Mouse (Mus musculus) limb, embryonic 15.5 days (tissue): ENCODE data around the gene Cwh43. TPM values are rescaled to one million over a fixed set of nuclear protein-coding genes. Genes with fewer than 3 reads are reported as not detected.

ENCODE experiments used
- ATAC-seq: fragments of 200-750 bp; cut with Nextera tagmentation; 2 replicates; pipeline ENCODE4 v1.8.0; 2017; ENCODE audit warnings: low read depth, moderate TSS enrichment; ENCODE audit not compliant: insufficient number of reproducible peaks, low FRiP score, low TSS enrichment
- H3K27ac ChIP-seq: fragments of 300-500 bp; sonication (generic); 2 replicates; pipeline ENCODE4 v1.5.1; 2015; ENCODE audit warnings: moderate library complexity, mild to moderate bottlenecking, inconsistent platforms
- H3K27me3 ChIP-seq: fragments of 300-500 bp; sonication (generic); 2 replicates; pipeline ENCODE4 v1.6.1; 2015; ENCODE audit warnings: inconsistent platforms
- H3K36me3 ChIP-seq: fragments of 300-500 bp; sonication (generic); 2 replicates; pipeline ENCODE4 v1.6.1; 2015; ENCODE audit warnings: inconsistent platforms
- H3K4me1 ChIP-seq: fragments of 300-500 bp; sonication (generic); 2 replicates; pipeline ENCODE4 v1.6.1; 2015; ENCODE audit warnings: inconsistent platforms
- H3K4me2 ChIP-seq: fragments of 300-500 bp; sonication (generic); 2 replicates; pipeline ENCODE4 v1.6.1; 2015; ENCODE audit warnings: mild to moderate bottlenecking, inconsistent platforms
- H3K4me3 ChIP-seq: fragments of 300-500 bp; sonication (generic); 2 replicates; pipeline ENCODE4 v1.5.1; 2015; ENCODE audit warnings: mild to moderate bottlenecking, inconsistent platforms
- H3K9ac ChIP-seq: fragments of 300-500 bp; sonication (generic); 2 replicates; pipeline ENCODE4 v1.6.1; 2015; ENCODE audit warnings: inconsistent platforms
- H3K9me3 ChIP-seq: fragments of 300-500 bp; sonication (generic); 2 replicates; pipeline ENCODE4 v1.6.1; 2016; ENCODE audit warnings: inconsistent platforms
- WGBS: fragments of 180-500 bp; shearing (Covaris S2); methylation state at CpG from one replicate; pipeline ENCODE4 v1.1.7; 2015; 5-methylcytosine and 5-hydroxymethylcytosine counted together
- polyA plus RNA-seq: library from polyadenylated mRNA; unstranded; fragments of >200 nt; fragmentation: Nextera tagmentation; extraction: Ambion mirVana; gene quantifications from 2 replicates; pipeline ENCODE4 v1.2.1, GENCODE M21; 2015

Gene Cwh43
- polyA plus RNA-seq, 1 experiment from 2014 or later = 8.6 TPM

DNA sequence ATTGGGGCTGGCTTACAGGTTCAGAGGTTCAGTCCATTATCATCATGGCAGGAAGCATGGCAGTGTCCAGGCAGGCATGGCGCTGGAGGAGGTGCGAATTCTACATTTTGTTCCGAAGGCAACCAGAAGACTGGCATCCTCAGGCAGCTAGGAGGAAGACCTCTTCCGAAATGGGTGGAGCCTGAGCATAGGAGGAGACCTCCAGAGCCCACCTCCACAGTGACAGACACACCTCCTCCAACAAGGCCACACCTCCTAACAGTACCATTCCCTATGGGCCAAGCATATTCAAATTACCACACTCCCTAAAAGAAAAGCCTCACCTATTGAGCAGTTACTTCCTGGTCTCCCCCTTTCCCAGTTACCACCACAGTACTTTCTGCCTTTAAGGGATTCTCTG, 3.0 kb upstream of the Cwh43 start:
- Histone ChIP-seq H3K4me2 (no peak overlapping the region), H3K9me3 (no peaks in the 10 kb centered on the region), H3K27ac (no peak overlapping the region), H3K27me3 (peaks cover 35% of the 10 kb centered on the region), H3K36me3 (no peaks in the 10 kb centered on the region), H3K4me1 (peaks cover 16% of the 10 kb centered on the region), H3K4me3 (no peak overlapping the region), H3K9ac (no peak overlapping the region)
- ATAC-seq = no peak
- WGBS = 88% methylated on average over 4 of the region's 4 CpGs

DNA sequence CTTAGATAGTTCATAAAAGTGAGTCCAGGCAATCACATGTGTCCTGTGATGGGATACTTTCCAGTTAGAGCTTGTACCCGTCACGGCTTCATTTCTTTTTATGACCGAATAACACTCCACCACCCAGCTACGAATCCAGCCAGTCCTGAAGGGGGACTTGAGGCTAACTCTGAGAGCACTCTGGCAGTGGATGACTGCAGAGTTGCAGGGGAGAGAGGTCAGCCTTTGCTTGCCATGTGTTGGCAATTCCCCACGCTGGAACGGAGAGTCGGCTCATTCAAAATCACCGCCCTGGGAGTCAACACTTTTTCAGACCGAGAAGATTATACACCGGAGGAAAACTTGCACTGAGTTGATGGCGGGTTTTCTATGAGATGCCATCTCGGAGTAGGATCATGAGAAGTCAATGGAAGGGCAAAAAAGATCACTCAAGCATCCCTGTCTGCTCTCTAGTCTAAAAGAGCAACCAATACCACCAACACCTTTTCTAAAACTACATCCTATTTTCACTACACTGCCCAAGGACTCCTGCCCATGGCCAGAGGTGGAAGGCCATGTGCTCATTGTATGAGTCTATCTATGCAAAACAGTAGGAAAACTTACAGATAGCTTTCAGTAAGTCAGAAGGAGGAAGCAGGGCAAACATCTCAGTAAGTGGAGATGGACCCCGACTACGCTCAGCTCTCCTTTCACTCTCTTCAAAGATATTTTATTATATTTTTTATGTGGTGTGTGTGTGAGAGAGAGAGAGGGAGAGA, 2.4 kb upstream of the Cwh43 start:
- peaks cover 16% of the 10 kb centered on the region for H3K4me1 ChIP-seq
- H3K9me3 ChIP-seq = no peaks in the 10 kb centered on the region
- H3K9ac ChIP-seq = no peak overlapping the region
- H3K4me3 ChIP-seq = no peak overlapping the region
- WGBS = 77% methylated on average over 14 of the region's 14 CpGs
- ATAC-seq = no peak
- H3K4me2 ChIP-seq = no peak overlapping the region
- no peak overlapping the region for H3K27ac ChIP-seq
- no peaks in the 10 kb centered on the region for H3K36me3 ChIP-seq
- H3K27me3 ChIP-seq = peaks cover 35% of the 10 kb centered on the region

DNA sequence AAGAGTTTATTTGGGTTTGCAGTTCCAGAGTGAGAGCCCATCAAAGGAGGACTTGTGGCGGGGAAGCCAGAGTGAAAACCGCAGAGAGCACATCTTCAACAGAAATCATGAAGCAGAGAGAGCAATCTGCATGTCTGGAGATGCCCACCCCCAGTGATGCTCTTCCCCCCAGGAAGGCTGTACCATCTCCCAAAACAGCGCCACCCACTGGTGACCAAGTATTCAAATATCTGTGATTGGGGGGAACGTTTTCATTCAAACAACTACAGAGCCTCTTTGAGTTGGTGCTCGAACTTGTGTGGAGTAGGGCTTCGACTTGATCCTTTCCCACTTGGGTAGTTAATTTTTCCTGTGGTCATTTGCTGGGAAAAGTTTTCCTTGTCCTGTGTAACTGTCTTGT, 1.1 kb upstream of the Cwh43 start:
- Histone ChIP-seq H3K27ac (no peak overlapping the region), H3K4me3 (no peak overlapping the region), H3K4me1 (peaks cover 16% of the 10 kb centered on the region), H3K9me3 (no peaks in the 10 kb centered on the region), H3K36me3 (no peaks in the 10 kb centered on the region), H3K4me2 (no peak overlapping the region), H3K27me3 (peaks cover 35% of the 10 kb centered on the region), H3K9ac (no peak overlapping the region)
- 81% methylated on average over 6 of the region's 6 CpGs for WGBS
- no peak for ATAC-seq

DNA sequence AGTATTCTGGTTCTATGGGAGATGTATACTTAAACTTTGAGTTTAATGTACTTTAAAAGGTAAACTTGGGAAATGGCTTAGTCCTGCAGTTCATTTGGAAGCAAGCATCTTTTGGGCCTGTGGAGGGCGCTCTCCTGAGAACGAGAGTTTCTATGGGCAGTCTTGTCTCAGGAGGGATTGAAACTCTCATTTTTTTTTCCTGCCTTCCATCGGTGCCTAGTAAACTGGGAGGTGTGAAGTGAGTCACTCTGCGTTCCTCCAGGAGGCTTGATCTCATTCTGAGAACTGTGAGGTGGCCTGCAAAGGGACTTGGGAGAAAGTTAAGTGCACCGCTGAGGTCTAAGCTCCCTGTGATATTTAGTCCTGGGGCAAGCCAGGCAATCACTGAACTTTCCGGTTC, 986 bp downstream of the Cwh43 start:
- peaks cover 14% of the 10 kb centered on the region for H3K4me1 ChIP-seq
- WGBS = 15% methylated on average over 6 of the region's 6 CpGs
- peaks cover 35% of the 10 kb centered on the region for H3K27me3 ChIP-seq
- no peak overlapping the region for H3K27ac ChIP-seq
- ATAC-seq = no peak
- H3K4me2 ChIP-seq = no peak overlapping the region; the same call in 1 of the 2 replicates
- no peak overlapping the region for H3K9ac ChIP-seq
- H3K9me3 ChIP-seq = no peaks in the 10 kb centered on the region
- H3K36me3 ChIP-seq = no peaks in the 10 kb centered on the region
- no peak overlapping the region for H3K4me3 ChIP-seq

DNA sequence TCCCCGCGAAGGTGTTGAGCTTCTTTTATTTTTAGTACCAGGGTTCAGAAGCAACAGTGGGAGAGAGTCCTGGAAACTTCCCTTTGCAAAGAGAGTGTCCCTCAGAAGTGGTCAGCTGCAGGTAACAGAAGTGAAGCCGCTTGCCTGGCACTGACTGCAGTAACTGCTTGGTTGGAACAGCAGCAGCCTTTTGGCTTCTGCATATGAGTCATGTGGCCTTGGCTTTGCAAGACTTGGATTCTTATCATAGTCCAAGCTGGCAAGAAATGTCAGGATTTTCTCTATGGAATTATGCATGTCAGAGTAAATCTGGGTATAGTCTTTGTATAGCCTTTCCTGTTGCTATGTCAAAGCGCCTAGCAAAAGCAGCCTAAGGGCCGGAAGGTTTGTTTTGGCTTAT, 4.1 kb downstream of the Cwh43 start:
- H3K4me3 ChIP-seq = no peak overlapping the region
- peaks cover 14% of the 10 kb centered on the region for H3K4me1 ChIP-seq
- no peak overlapping the region for H3K9ac ChIP-seq
- no peak overlapping the region for H3K27ac ChIP-seq
- ATAC-seq = no peak
- no peaks in the 10 kb centered on the region for H3K9me3 ChIP-seq
- peaks cover 26% of the 10 kb centered on the region for H3K27me3 ChIP-seq
- no peak overlapping the region for H3K4me2 ChIP-seq
- no peaks in the 10 kb centered on the region for H3K36me3 ChIP-seq
- 71% methylated on average over 5 of the region's 5 CpGs for WGBS

DNA sequence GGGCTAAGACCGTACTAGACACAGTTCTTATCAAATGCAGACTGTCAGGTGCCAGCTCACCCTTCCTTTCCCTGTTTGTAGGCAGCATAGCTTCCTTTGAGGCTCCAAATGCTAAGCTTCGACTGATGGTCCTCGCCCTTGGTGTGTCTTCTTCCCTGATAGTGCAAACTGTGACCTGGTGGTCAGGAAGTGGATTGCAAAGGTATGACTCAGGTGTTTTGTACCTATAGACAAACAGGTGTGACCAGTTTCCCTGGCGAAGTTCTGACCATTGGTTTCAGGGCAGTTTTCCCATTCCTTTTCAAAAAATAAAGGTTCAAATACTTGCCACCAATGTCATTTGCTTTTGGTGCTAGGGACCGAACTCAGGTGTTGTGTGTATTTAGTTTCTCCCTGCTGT, 5.9 kb downstream of the Cwh43 start:
- Histone ChIP-seq H3K36me3 (no peaks in the 10 kb centered on the region), H3K9ac (no peak overlapping the region), H3K27ac (no peak overlapping the region), H3K4me2 (no peak overlapping the region), H3K4me1 (0 out of 2 replicates have a peak, but pooled peaks cover 2% of the 10 kb centered on the region), H3K27me3 (peaks cover 9% of the 10 kb centered on the region; the same call in 1 of the 2 replicates), H3K9me3 (no peaks in the 10 kb centered on the region), H3K4me3 (no peak overlapping the region)
- 85% methylated on average over 5 of the region's 5 CpGs for WGBS
- ATAC-seq = no peak

DNA sequence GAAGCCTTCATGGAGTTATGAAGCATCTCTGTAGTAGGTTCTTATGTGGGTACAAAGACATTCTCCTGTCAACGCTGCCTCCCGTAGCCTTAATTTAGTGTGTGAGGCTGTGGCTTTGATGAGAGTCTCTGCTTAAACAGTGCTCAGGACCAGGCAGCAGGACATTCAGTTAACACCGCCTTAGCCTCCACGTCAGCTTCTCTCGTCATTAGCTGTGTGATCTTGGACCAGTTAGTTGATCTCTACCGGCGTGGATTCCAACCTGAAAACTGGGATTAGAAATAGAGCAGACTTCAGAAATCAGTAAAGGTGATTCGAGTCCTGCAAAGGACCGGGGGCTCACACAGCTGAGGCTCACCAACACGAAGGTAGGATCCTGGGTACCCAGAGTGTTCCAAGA, 8.3 kb downstream of the Cwh43 start:
- ATAC-seq = no peak
- Histone ChIP-seq H3K27me3 (no peaks in the 10 kb centered on the region), H3K4me2 (no peak overlapping the region), H3K9me3 (no peaks in the 10 kb centered on the region), H3K9ac (no peak overlapping the region), H3K27ac (no peak overlapping the region), H3K36me3 (no peaks in the 10 kb centered on the region), H3K4me1 (no peaks in the 10 kb centered on the region), H3K4me3 (no peak overlapping the region)
- WGBS = 76% methylated on average over 10 of the region's 10 CpGs

DNA sequence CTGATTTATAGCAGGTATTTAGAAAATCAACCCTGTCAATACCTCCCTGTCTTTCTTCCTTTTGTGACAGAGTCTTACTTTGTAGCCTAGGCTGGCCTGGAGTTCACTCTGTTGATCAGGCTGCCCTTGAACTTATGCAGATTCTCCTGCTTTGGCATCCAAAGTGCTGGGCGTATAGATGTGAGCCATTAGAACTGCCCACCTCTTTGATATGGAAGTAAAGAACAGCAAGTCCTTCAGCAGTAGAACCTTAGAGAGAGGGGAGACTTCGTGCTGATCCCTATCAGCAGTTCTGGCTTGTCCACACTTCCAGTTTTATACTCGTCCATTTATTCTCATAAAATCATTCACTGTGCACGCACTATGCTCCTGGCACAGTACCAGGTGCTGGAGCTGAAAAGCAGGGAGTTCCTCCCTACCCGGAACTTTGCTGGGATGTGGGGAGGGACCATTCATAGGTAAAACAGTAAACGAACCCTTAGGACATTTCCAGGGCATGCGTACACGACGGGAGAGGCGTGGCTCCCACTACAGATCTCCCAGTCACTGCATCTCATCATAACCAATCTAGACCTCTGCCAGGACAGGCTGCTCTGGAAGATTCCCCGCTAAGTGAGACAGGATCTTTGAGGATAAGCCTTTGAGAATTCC, 13.3 kb downstream of the Cwh43 start:
- H3K9ac ChIP-seq = no peak overlapping the region
- H3K9me3 ChIP-seq = no peaks in the 10 kb centered on the region
- no peaks in the 10 kb centered on the region for H3K27me3 ChIP-seq
- H3K4me1 ChIP-seq = no peaks in the 10 kb centered on the region
- no peaks in the 10 kb centered on the region for H3K36me3 ChIP-seq
- 49% methylated on average over 11 of the region's 11 CpGs for WGBS
- no peak overlapping the region for H3K27ac ChIP-seq
- no peak overlapping the region for H3K4me2 ChIP-seq
- ATAC-seq = no peak
- no peak overlapping the region for H3K4me3 ChIP-seq

DNA sequence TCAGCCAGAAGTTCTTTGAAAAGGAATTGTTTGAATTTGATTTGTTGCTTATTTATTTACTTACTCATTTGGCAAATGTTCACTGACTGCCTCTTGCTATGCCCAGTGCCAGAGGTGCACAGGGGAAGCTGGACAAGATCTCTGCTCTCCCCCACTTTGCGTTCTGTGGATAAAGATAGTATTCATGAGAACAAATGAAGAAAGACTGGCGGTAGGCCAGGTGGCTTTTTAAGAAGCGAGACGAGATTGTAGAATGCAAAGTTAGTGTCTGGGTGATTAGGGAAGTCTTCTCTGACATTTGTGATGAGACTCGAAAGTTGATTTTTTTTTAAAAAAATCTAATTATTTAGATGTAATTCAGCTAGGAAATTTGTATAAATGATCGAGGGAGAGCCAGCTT, 20.9 kb downstream of the Cwh43 start:
- no peaks in the 10 kb centered on the region for H3K9me3 ChIP-seq
- no peak overlapping the region for H3K9ac ChIP-seq
- WGBS = 79% methylated on average over 6 of the region's 6 CpGs
- ATAC-seq = no peak
- H3K36me3 ChIP-seq = no peaks in the 10 kb centered on the region
- H3K4me3 ChIP-seq = no peak overlapping the region
- H3K4me2 ChIP-seq = no peak overlapping the region
- H3K27me3 ChIP-seq = no peaks in the 10 kb centered on the region
- H3K4me1 ChIP-seq = no peaks in the 10 kb centered on the region
- no peak overlapping the region for H3K27ac ChIP-seq

DNA sequence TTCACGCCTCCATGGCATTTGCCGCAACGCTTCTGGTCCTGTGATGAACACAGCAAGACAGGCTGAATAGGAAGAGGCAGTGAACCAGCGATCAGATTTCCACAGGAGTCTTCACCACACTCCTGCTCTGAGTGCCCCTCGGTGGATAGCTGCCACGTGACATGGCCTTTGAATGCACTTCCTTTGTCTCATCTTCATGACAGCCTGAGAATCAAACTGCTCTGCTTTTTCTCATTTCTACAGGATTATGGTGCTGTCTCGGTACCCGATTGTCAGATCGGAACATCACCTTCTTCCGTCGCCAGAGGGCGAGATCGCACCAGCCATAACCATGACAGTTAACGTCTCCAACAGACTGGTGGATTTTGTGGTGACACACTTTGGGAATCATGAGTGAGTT, 25.7 kb downstream of the Cwh43 start:
- H3K4me2 ChIP-seq = no peak overlapping the region
- H3K4me1 ChIP-seq = no peaks in the 10 kb centered on the region
- no peak for ATAC-seq
- no peak overlapping the region for H3K4me3 ChIP-seq
- H3K27ac ChIP-seq = no peak overlapping the region
- no peaks in the 10 kb centered on the region for H3K9me3 ChIP-seq
- H3K27me3 ChIP-seq = no peaks in the 10 kb centered on the region
- H3K9ac ChIP-seq = no peak overlapping the region
- no peaks in the 10 kb centered on the region for H3K36me3 ChIP-seq
- 21% methylated on average over 14 of the region's 14 CpGs for WGBS

DNA sequence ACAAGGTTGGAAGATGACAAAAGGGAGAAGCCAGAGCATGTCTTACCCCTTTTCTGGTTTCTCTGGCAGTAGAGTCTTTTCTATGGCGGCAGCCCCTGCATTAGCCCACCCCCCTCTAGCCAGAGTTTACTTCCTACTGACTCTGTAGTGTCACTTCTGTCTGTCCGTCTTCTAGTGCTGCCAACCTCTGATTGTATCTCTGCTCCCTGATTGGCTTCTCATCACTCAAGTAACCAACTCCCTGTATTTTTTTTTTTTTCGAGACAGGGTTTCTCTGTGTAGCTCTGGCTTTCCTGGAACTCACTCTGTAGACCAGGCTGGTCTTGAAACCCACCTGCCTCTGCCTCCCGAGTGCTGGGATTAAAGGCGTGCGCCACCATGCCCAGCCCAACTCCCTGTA, 26.9 kb downstream of the Cwh43 start:
- Histone ChIP-seq H3K27ac (no peak overlapping the region), H3K27me3 (no peaks in the 10 kb centered on the region), H3K9ac (no peak overlapping the region), H3K36me3 (no peaks in the 10 kb centered on the region), H3K9me3 (no peaks in the 10 kb centered on the region), H3K4me1 (no peaks in the 10 kb centered on the region), H3K4me2 (no peak overlapping the region), H3K4me3 (no peak overlapping the region)
- 80% methylated on average over 6 of the region's 6 CpGs for WGBS
- no peak for ATAC-seq

DNA sequence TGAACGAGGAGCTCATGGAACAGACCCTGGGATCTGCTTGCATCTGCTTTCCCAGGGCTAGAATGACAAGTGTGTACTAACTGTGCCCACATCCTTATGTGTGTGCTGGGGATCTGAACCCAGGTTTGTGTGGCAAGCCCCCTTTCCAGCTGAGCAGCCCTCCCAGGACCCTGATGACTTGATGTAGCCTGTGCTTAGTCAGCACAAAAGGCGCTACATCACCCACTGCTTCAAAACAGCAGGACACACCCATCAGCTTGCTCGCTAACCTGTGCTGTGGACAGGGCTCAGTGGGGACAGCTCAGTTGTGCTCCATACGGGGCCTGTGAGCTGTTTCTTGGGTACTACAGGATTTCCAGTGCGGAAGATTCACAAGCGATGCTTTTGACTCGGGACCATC, 28.9 kb downstream of the Cwh43 start:
- no peaks in the 10 kb centered on the region for H3K27me3 ChIP-seq
- no peak overlapping the region for H3K9ac ChIP-seq
- no peak overlapping the region for H3K4me2 ChIP-seq
- WGBS = 80% methylated on average over 7 of the region's 7 CpGs
- no peak for ATAC-seq
- H3K27ac ChIP-seq = no peak overlapping the region
- no peaks in the 10 kb centered on the region for H3K36me3 ChIP-seq
- no peaks in the 10 kb centered on the region for H3K4me1 ChIP-seq
- H3K9me3 ChIP-seq = no peaks in the 10 kb centered on the region
- no peak overlapping the region for H3K4me3 ChIP-seq
